Mouse (Mus musculus) ovary, adult 18-20 months (tissue): Measurements from ENCODE around the gene Slc35g1.
"Not testable (repeated sequence)": the region's sequence is repeated elsewhere in the genome, so short reads cannot be mapped to it uniquely, and the experiment has no call there.

ENCODE experiments used
- DNase-seq: peaks from one replicate; pipeline ENCODE4 v3.0.0; 2022; ENCODE audit warnings: low spot score, mixed read lengths

Gene Slc35g1

GRCm38 (mm10) chr19:38395701-38396632 lies at the start of gene Slc35g1:
TSS of gene Slc35g1 (plus strand) at chr19:38395980.
- DNase-seq: peak; percentile 32

GRCm38 (mm10) chr19:38348271-38349012 lies 47.3 kb upstream of the Slc35g1 start:
- DNase-seq: no peak

GRCm38 (mm10) chr19:38349013-38349341 lies 46.8 kb upstream of the Slc35g1 start:
- no peak for DNase-seq

- DNase-seq: no peak
Measured at GRCm38 (mm10) chr19:38351202-38351601, 44.6 kb upstream of the Slc35g1 start.

- no peak for DNase-seq
Measured at GRCm38 (mm10) chr19:38351728-38352127, 44.1 kb upstream of the Slc35g1 start.

GRCm38 (mm10) chr19:38352495-38353130 lies 43.2 kb upstream of the Slc35g1 start:
- DNase-seq: no peak

DNA sequence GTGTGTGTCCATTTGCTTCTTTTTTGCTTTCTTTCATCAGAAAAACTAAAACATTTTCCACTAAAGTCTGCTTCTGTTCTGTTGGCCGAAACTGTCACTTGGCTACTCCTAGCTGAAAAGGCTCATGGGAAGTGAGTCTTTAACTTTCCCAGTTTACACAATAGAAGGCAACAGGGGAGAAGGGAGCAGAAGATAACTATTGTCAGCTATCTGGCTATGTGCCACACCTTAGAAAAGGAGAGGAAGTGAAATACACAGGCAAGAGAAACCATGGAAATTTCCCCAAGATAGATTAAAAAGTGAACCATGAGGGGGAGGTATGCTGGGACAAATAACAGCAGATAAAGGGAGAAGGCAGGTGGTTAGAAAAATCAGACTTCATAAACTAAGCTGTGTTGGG lies 41.5 kb upstream of the Slc35g1 start:
- DNase-seq: no peak

DNA sequence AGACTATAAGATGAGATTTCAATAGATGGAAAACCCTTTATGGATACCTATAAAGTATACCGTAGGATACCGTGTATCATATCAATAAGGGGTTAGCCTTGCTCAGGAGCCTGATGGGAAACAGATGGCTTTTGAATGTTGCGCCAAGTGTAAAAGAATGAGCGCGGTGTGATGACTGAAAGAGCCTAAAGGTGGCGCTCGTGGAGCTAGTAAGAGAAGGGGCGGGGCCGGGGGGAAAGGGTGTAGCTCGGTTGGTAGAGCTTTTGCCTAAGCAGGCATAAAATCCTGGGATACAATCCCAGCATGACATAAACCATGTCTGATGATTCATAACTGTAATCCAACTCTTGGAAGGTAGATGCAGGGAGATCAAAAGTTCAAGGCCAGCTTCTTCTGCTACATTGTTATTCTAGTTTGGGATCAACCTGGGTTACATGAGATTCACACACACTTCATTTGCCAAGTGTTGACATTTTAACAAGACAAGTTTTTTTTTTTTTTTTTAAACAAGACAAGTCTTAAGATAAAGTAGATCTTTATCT lies 40.9 kb upstream of the Slc35g1 start:
- no peak for DNase-seq

GRCm38 (mm10) chr19:38356211-38356828 lies 39.5 kb upstream of the Slc35g1 start:
- no peak for DNase-seq

- DNase-seq: no peak
Measured at GRCm38 (mm10) chr19:38357956-38358623, 37.7 kb upstream of the Slc35g1 start.

DNA sequence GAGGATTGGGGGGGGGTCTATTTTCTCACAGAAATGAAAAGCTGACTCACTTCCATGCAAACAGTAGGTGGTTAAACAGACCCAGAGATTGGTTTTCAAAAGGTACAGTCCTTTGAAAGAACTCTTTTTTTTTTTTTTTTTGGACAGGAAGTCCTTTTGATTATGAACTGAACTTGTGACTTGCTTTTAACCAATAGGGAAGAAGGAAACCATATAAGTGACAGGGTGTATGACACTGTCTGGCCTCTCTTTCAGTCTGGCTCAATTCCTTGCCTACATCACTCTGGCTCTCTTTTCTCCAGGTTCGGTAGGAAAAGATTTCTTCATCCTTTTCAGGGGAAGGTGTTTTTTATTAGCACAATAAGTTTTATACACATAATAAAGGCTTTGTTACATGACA lies 36.5 kb upstream of the Slc35g1 start:
- no peak for DNase-seq

GRCm38 (mm10) chr19:38361850-38362249 lies 33.9 kb upstream of the Slc35g1 start:
- DNase-seq: no peak

GRCm38 (mm10) chr19:38363358-38363757 lies 32.4 kb upstream of the Slc35g1 start:
- DNase-seq: no peak

- no peak for DNase-seq
Measured at GRCm38 (mm10) chr19:38363879-38364659, 31.7 kb upstream of the Slc35g1 start.

DNA sequence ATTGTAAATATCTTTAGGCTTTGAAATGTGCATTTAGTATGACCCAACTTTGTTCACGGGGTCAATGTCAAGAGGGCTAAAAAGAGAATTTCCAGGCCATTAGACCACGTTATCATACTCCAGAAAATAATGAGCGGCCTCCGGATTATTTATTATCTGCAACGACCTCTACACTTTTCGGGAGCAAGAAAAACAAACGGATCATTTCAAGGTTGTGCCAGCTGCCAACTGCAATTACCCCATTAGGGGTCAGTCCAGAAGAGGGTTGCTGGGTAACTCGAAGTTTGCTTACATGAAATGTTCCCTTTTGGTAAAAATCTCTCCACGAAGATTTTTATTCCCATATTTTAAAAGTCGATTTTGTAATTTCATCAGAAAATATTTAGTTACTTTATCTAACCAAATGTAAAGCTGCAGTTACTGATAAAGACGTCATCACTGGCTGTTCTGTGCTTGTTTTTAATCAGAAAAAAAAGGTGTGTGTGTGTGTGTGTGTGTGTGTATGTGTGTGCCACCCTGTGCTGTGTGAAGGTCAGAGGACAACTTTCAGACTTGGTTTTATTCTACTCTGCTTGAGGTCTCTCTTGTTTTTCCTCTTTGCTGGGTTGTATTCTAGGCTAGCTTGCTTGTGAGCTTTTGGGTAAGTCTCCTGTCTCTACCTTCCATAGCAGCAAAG lies 30.7 kb upstream of the Slc35g1 start:
- peak; percentile 53 for DNase-seq

- no peak for DNase-seq
Measured at GRCm38 (mm10) chr19:38372460-38373102, 23.2 kb upstream of the Slc35g1 start.

GRCm38 (mm10) chr19:38373371-38373770 lies 22.4 kb upstream of the Slc35g1 start:
- DNase-seq: no peak

GRCm38 (mm10) chr19:38383769-38384168 lies 12.0 kb upstream of the Slc35g1 start:
- DNase-seq: no peak

DNA sequence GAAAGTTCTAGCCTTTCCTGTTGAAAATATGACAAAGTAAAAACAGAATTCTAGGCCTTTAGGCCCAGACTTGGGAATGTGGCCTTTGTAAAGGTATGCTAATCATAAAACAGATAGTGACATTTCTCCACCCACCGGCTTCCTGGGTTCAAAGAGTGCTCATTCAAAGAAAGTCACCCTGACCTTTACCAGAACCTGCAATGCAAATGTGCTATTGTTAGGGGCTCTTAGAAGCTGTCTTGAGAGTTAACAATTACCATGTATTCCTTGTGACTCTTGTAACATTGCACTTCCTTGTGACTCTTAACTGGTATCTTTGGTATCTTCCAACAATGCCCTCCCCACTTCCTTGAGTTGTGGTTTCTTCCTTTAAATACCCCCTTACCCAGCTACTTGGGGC lies 8.8 kb upstream of the Slc35g1 start:
- DNase-seq: not testable (repeated sequence)
